Mouse (Mus musculus): ENCODE measurements around the gene Cd274. TPM values are rescaled to one million over a fixed set of nuclear protein-coding genes. Genes with fewer than 3 reads are reported as not detected.

The Cd274 gene
- polyA plus RNA-seq, 1 experiment from 2014 or later: 0.27 TPM

- Histone ChIP-seq H3K9me3 (no peaks in the 10 kb centered on the region), H3K4me2 (replicated peaks) (no peak overlapping the region), H3K36me3 (no peaks in the 10 kb centered on the region), H3K4me3 (replicated peaks) (no peak overlapping the region), H3K27ac (no peak overlapping the region), H3K9ac (replicated peaks) (no peak overlapping the region), H3K4me1 (replicated peaks) (peaks cover 10% of the 10 kb centered on the region; the same call in 1 of the 2 replicates), H3K27me3 (peaks cover 5% of the 10 kb centered on the region; the same call in 1 of the 2 replicates)
- WGBS: 92% methylated on average over 2 of the region's 2 CpGs
- no peak for ATAC-seq
These were observed 786 bp downstream of the Cd274 start for GRCm38 (mm10) chr19:29368041-29368440.

DNA sequence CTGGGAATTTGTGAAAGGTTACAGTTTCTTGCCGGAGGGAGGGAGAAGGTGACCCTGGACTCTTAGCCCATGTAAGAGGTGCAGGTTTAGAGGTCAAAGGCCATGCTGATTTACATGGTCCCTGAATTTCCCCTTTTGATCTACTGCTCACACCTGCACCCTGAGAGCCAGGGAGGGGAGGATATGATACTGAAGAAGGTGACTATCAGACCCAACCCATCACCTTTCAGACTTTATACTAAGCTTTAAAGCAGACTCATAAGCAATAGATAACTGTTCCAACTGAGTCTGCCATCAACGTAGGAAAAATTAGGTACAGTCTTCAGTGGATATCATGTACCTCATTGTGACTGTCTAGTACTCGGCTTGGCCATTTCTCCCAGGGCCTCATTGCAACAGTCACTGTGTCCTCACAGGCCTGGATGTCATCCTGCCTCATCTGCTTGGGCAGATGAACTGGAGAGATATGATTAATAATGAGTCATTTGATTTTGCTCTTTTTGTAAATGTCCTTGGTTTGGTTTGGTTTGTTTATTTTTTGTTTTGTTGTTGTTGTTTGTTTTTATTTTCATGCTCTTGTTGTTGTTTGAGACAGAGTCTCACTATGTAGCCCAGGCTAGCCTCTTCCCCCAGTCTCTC lies 1.5 kb downstream of the Cd274 start:
- H3K4me1 ChIP-seq (replicated peaks): peaks cover 13% of the 10 kb centered on the region; the same call in 1 of the 2 replicates
- no peak overlapping the region for H3K4me3 ChIP-seq (replicated peaks)
- no peak overlapping the region for H3K9ac ChIP-seq (replicated peaks)
- 83% methylated on average over 3 of the region's 3 CpGs for WGBS
- H3K36me3 ChIP-seq: no peaks in the 10 kb centered on the region
- H3K9me3 ChIP-seq: no peaks in the 10 kb centered on the region
- no peak overlapping the region for H3K27ac ChIP-seq
- H3K27me3 ChIP-seq: peaks cover 5% of the 10 kb centered on the region; the same call in 1 of the 2 replicates
- no peak overlapping the region for H3K4me2 ChIP-seq (replicated peaks)
- ATAC-seq: no peak

DNA sequence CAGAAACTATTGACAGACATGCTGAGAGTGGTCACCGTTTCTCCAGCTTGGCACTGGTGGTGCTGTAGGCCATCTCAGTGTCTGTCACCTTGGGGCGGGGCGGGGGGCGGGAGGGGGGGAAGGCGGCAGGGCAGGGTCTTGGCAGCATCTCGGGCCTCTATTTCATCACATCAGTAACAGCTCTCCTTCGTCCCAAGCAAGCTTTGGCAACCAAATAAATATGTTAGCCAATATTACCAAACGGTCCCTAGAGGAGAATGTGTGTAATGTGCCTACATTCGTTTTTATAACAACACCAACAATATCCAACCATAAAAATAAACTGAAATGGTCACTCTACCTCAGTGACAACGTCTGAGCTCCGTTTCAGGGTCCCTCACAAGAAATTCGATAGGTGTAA lies 2.9 kb downstream of the Cd274 start:
- WGBS: 79% methylated on average over 12 of the region's 12 CpGs
- H3K4me1 ChIP-seq (replicated peaks): peaks cover 13% of the 10 kb centered on the region; the same call in 1 of the 2 replicates
- no peaks in the 10 kb centered on the region for H3K9me3 ChIP-seq
- no peak overlapping the region for H3K9ac ChIP-seq (replicated peaks)
- no peak for ATAC-seq
- H3K4me2 ChIP-seq (replicated peaks): no peak overlapping the region
- H3K27ac ChIP-seq: no peak overlapping the region
- peaks cover 5% of the 10 kb centered on the region; the same call in 1 of the 2 replicates for H3K27me3 ChIP-seq
- H3K36me3 ChIP-seq: no peaks in the 10 kb centered on the region
- no peak overlapping the region for H3K4me3 ChIP-seq (replicated peaks)

DNA sequence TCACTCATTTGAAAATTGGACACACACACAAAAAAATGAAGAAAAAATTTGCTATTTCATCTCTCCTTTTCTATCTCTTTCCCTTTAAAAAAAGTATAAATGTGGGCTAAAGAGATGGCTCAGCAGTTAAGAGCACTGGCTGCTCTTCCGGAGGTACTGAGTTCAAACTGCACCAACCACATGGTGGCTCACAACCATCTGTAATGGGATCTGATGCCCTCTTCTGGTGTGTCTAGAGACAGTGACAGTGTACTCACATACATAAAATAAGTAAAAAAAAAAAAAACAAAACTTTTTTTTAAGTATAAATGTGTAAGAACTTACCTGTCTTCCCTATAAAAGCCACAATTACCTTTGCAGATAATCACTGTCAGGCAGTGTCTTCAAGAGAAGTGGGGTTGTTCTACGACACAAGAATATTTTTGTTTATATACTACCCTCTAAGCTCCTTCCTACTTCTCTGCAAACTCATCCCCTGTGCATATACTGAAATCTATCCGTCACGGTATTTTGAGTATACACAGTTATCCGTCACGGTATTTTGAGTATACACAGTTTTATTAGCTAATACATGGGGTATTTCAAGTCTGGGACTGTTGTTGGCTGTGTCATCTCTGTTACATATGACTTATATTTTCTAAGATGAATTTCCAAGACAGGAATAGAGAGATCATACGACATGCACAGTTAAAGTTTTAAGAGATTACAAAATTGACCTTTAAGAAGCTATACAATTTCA lies 3.5 kb downstream of the Cd274 start:
- 94% methylated on average over 7 of the region's 7 CpGs for WGBS
- no peaks in the 10 kb centered on the region for H3K36me3 ChIP-seq

GRCm38 (mm10) chr19:29371284-29372081 lies 4.2 kb downstream of the Cd274 start:
- no peak overlapping the region for H3K4me2 ChIP-seq (replicated peaks)
- ATAC-seq: no peak
- 84% methylated on average over 18 of the region's 18 CpGs for WGBS
- peaks cover 13% of the 10 kb centered on the region; the same call in 1 of the 2 replicates for H3K4me1 ChIP-seq (replicated peaks)
- no peaks in the 10 kb centered on the region for H3K27me3 ChIP-seq
- no peak overlapping the region for H3K27ac ChIP-seq
- H3K9me3 ChIP-seq: no peaks in the 10 kb centered on the region
- no peak overlapping the region for H3K4me3 ChIP-seq (replicated peaks)
- no peak overlapping the region for H3K9ac ChIP-seq (replicated peaks)
- H3K36me3 ChIP-seq: no peaks in the 10 kb centered on the region

More for the DNA sequence above, 3.5 kb downstream of the Cd274 start:
- Histone ChIP-seq H3K27ac (no peak overlapping the region), H3K4me3 (replicated peaks) (no peak overlapping the region), H3K27me3 (peaks cover 5% of the 10 kb centered on the region; the same call in 1 of the 2 replicates), H3K9me3 (no peaks in the 10 kb centered on the region), H3K4me2 (replicated peaks) (no peak overlapping the region), H3K9ac (replicated peaks) (no peak overlapping the region), H3K4me1 (replicated peaks) (peaks cover 13% of the 10 kb centered on the region; the same call in 1 of the 2 replicates)
- ATAC-seq: no peak

- Histone ChIP-seq H3K4me1 (replicated peaks) (peaks cover 8% of the 10 kb centered on the region; the same call in 1 of the 2 replicates), H3K9ac (replicated peaks) (no peak overlapping the region), H3K27ac (no peak overlapping the region), H3K4me3 (replicated peaks) (no peak overlapping the region), H3K4me2 (replicated peaks) (no peak overlapping the region), H3K36me3 (no peaks in the 10 kb centered on the region), H3K9me3 (no peaks in the 10 kb centered on the region), H3K27me3 (no peaks in the 10 kb centered on the region)
- ATAC-seq: no peak
- 86% methylated on average over 4 of the region's 4 CpGs for WGBS
These were observed 4.9 kb downstream of the Cd274 start for GRCm38 (mm10) chr19:29372138-29372537.

GRCm38 (mm10) chr19:29372621-29373020 lies 5.4 kb downstream of the Cd274 start:
- Histone ChIP-seq H3K27ac (no peak overlapping the region), H3K9me3 (no peaks in the 10 kb centered on the region), H3K9ac (replicated peaks) (no peak overlapping the region), H3K4me1 (replicated peaks) (peaks cover 3% of the 10 kb centered on the region; the same call in 1 of the 2 replicates), H3K27me3 (no peaks in the 10 kb centered on the region), H3K4me3 (replicated peaks) (no peak overlapping the region), H3K36me3 (no peaks in the 10 kb centered on the region), H3K4me2 (replicated peaks) (no peak overlapping the region)
- 94% methylated on average over 3 of the region's 3 CpGs for WGBS
- no peak for ATAC-seq

- Histone ChIP-seq H3K9ac (replicated peaks) (no peak overlapping the region), H3K27me3 (no peaks in the 10 kb centered on the region), H3K9me3 (no peaks in the 10 kb centered on the region), H3K4me2 (replicated peaks) (peak overlapping the region; percentile 47), H3K27ac (no peak overlapping the region), H3K4me3 (replicated peaks) (peak overlapping the region; percentile 24), H3K36me3 (no peaks in the 10 kb centered on the region), H3K4me1 (replicated peaks) (0 out of 2 replicates have a peak, but pooled peaks cover 3% of the 10 kb centered on the region)
- WGBS: 44% methylated on average over 11 of the region's 11 CpGs
- ATAC-seq: no peak
These were observed 6.2 kb downstream of the Cd274 start for GRCm38 (mm10) chr19:29373438-29373837.

GRCm38 (mm10) chr19:29374947-29375346 lies 7.7 kb downstream of the Cd274 start:
- Histone ChIP-seq H3K27ac (no peak overlapping the region), H3K9me3 (no peaks in the 10 kb centered on the region), H3K4me2 (replicated peaks) (no peak overlapping the region), H3K27me3 (no peaks in the 10 kb centered on the region), H3K36me3 (no peaks in the 10 kb centered on the region), H3K4me3 (replicated peaks) (no peak overlapping the region), H3K9ac (replicated peaks) (no peak overlapping the region), H3K4me1 (replicated peaks) (0 out of 2 replicates have a peak, but pooled peaks cover 3% of the 10 kb centered on the region)
- no peak for ATAC-seq
- 92% methylated on average over 9 of the region's 9 CpGs for WGBS

DNA sequence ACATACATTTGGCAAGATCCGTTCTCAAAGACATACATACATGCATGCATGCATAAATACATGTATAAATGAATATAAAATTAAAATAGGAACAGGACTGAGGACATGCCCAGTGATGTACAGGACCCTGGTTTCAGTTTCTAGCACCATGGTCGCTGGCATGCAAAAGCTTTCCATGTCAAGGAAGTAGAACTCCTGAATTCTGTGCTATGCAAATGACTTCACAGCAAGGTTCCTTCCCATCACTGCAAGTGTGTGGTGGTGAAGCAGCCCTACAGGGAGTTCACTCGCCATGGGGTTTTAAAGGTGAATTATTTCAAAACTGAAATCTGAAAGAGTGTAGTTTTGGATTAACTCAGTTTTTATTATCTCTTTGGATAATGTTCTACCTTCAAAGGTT lies 9.1 kb downstream of the Cd274 start:
- no peak overlapping the region for H3K4me3 ChIP-seq (replicated peaks)
- WGBS: 76% methylated on average over 3 of the region's 3 CpGs
- H3K27ac ChIP-seq: no peak overlapping the region
- no peak overlapping the region for H3K4me2 ChIP-seq (replicated peaks)
- no peaks in the 10 kb centered on the region for H3K36me3 ChIP-seq
- no peak overlapping the region for H3K9ac ChIP-seq (replicated peaks)
- H3K27me3 ChIP-seq: no peaks in the 10 kb centered on the region
- no peaks in the 10 kb centered on the region for H3K9me3 ChIP-seq
- ATAC-seq: no peak
- 0 out of 2 replicates have a peak, but pooled peaks cover 3% of the 10 kb centered on the region for H3K4me1 ChIP-seq (replicated peaks)

DNA sequence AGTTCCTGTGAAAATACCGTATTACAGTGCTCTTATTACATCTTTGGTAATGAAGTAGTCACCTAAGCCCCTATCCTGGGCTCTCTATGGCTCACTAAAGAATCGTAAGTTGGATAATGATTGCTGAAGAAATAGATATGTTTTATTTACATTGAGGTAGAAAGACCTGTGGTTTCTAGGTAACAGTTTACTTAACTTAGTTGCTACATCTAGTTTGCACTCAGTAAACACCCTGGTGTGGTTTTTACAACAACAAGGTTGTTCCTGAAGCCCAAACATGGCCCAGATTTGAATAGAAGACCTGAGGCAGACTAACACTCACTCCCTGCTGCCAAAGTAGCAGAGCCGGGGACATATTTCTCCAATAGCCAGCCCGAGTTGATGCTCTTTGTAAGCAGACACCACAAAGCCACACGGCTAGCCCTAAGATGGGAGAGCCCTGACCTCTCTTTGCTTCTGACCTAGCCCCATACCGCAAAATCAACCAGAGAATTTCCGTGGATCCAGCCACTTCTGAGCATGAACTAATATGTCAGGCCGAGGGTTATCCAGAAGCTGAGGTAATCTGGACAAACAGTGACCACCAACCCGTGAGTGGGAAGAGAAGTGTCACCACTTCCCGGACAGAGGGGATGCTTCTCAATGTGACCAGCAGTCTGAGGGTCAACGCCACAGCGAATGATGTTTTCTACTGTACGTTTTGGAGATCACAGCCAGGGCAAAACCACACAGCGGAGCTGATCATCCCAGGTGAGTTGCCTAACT lies 12.8 kb downstream of the Cd274 start:
- Histone ChIP-seq H3K4me3 (replicated peaks) (no peak overlapping the region), H3K36me3 (no peaks in the 10 kb centered on the region), H3K9ac (replicated peaks) (no peak overlapping the region), H3K27ac (no peak overlapping the region), H3K9me3 (no peaks in the 10 kb centered on the region), H3K27me3 (no peaks in the 10 kb centered on the region), H3K4me1 (replicated peaks) (no peaks in the 10 kb centered on the region), H3K4me2 (replicated peaks) (no peak overlapping the region)
- 91% methylated on average over 14 of the region's 14 CpGs for WGBS
- no peak for ATAC-seq
